Mouse (Mus musculus) brown adipose tissue, adult 24 weeks (tissue): ENCODE results near the gene Lrrc26. TPM values are rescaled to one million over a fixed set of nuclear protein-coding genes. Genes with fewer than 3 reads are reported as not detected.

Experiments used
- H3K27ac ChIP-seq: fragments of 200-500 bp; replicated peaks from 2 replicates; pipeline ENCODE4 v1.5.1; 2012; ENCODE audit warnings: low read depth, mild to moderate bottlenecking, low read length
- H3K4me1 ChIP-seq: fragments of 200-500 bp; 2 replicates; pipeline ENCODE4 v1.6.1; 2012; ENCODE audit warnings: low read length, mixed read lengths; ENCODE audit not compliant: control insufficient read depth, insufficient read depth, insufficient read length
- H3K4me3 ChIP-seq: fragments of 200-500 bp; 2 replicates; pipeline ENCODE4 v1.5.1; 2012; ENCODE audit warnings: low read depth, mild to moderate bottlenecking, low read length, moderate library complexity; ENCODE audit not compliant: insufficient read depth
- polyA plus RNA-seq: library from polyadenylated mRNA; stranded (reverse); fragments of >200 nt; gene quantifications from 2 replicates; pipeline ENCODE4 v1.2.4, GENCODE M21; 2012; ENCODE audit not compliant: missing spikeins, insufficient read depth, insufficient read length

Lrrc26 gene
- polyA plus RNA-seq, 1 experiment, result not detected

GRCm38 (mm10) chr2:25262291-25262767 lies 27.4 kb upstream of the Lrrc26 start, which contains the start of gene Tprn:
Gene Tprn, plus strand, starts transcription at chr2:25262618.
- H3K4me3 ChIP-seq, result peak within 1 kb of the TSS; percentile 63
- peaks cover 37% of the 10 kb centered on the region for H3K4me1 ChIP-seq
- no peak within 1 kb of the TSS; the same call in 1 of the 2 replicates for H3K27ac ChIP-seq

DNA sequence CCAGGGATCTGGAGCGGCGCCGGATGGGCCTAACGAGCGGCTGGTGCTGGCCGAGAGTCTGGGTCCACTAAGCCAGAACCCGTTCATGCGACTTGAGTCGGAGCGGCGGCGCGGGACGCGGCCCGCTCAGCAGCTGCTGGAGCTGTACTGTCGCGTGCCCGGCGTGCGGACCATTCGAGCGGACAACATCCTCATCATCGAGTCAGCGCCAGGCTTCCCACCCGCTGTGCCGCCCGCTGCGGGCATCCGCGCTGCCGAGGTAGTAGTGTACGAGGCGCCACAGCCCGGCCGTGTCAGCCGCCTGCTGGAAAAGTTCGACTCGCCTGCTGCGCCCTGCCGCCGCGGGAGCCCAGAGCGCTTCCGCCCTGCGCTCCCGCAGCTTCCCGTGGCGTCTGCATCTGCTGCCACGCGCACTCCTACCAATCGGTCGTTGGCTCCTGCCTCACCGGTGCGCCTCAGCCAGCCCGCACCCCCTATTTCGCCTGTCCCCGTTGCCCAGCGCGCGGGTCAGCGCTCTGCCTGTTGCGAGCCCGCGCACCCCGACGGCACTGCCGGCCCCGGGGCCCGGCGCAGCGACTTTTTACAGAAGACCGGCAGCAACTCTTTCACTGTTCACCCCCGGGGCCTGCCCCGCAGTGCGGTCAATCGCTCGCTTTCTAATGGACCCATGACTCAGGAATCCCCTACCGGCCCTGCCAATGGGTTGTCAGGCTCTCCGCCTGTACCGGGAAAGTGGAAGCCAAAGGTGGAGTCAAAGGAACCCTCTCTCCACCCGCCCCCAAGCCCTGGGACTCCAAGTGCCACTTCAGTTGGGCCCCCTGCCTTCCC lies 26.7 kb upstream of the Lrrc26 start:
- Histone ChIP-seq H3K4me1 (peaks cover 37% of the 10 kb centered on the region), H3K4me3 (peak overlapping the region; percentile 63), H3K27ac (no peak overlapping the region)

- no peak overlapping the region for H3K27ac ChIP-seq
- H3K4me3 ChIP-seq, result peak overlapping the region; percentile 63
- H3K4me1 ChIP-seq, result peaks cover 37% of the 10 kb centered on the region
Measured at GRCm38 (mm10) chr2:25263623-25264285, 26.0 kb upstream of the Lrrc26 start.

DNA sequence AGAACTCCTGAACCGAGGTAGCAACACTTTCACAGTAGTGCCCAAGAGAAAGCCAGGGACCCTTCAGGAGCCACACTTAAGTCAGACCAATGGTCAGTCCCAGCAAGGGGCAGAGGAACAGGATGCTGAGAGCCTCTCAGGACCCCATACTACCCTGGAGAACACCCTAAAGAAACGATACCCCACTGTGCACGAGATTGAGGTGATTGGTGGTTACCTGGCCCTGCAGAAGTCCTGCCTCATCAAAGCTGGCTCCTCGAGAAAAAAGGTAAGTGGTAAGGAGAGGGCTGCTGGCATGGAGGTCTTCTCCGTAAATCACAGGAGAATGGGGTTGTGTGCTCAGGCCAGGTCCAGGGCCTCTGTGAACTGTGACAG lies 25.4 kb upstream of the Lrrc26 start:
- H3K4me1 ChIP-seq, result peaks cover 37% of the 10 kb centered on the region
- no peak overlapping the region for H3K4me3 ChIP-seq
- H3K27ac ChIP-seq, result no peak overlapping the region

DNA sequence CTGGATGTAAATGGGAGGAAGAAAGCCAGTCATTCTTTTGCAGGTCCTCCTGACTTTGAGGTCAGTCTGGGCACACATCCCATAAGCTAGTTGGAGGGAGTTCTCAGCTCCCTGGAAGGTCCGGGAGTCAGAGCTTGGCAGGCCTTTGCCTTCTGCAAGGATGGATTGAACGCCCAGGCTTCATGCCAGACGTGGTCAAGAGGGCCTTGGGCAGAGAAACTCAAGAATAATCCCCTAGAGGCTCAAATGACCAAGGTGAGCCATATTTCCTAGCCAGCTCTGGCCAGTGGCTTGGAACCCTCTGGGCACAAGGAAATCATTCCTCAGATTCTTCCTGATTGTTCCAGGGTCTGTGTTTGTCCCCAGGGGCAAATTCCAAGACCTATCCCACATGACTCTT lies 24.9 kb upstream of the Lrrc26 start:
- Histone ChIP-seq H3K4me3 (no peak overlapping the region), H3K4me1 (peaks cover 37% of the 10 kb centered on the region), H3K27ac (no peak overlapping the region)

- Histone ChIP-seq H3K4me3 (no peak overlapping the region; the same call in 1 of the 2 replicates), H3K27ac (peak overlapping the region; percentile 59), H3K4me1 (peaks cover 38% of the 10 kb centered on the region)
Measured at GRCm38 (mm10) chr2:25265897-25266656, 23.6 kb upstream of the Lrrc26 start.

- H3K4me3 ChIP-seq, result no peak overlapping the region
- H3K4me1 ChIP-seq, result peaks cover 44% of the 10 kb centered on the region
- H3K27ac ChIP-seq, result peak overlapping the region; percentile 59
Measured at GRCm38 (mm10) chr2:25266720-25267119, 23.0 kb upstream of the Lrrc26 start.

- H3K27ac ChIP-seq, result peak overlapping the region; percentile 15; the same call in 1 of the 2 replicates
- H3K4me1 ChIP-seq, result peaks cover 44% of the 10 kb centered on the region
- H3K4me3 ChIP-seq, result no peak overlapping the region
Measured at GRCm38 (mm10) chr2:25267241-25267640, 22.5 kb upstream of the Lrrc26 start.

DNA sequence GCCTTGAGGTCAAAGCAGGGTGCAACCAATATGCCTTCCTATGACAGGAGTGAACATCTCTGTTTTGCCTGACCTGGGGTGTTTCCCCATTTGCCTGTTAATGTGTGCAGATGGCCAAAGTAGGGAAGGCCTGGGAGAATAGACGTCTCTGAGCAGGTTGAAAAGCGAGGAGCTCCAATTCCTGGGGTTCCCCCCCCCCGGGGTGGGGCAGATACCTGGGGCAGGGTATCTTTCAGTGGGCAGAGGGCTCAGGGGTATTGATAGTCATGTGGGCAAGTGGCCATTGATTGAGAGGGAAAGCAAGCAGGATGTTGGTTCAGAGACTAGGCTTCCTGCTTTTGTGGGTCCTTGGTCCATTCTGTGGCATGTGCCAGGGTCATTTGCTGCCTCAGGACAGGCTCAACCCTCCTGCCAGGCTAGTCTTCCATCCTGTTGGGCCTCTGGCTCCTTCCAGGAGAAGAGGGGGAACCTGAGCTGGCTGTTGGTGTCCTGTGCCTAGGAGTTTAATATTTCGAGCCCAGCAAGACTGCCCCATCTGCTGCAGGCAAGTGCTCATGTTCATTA lies 21.9 kb upstream of the Lrrc26 start:
- no peak overlapping the region for H3K27ac ChIP-seq
- no peak overlapping the region for H3K4me3 ChIP-seq
- H3K4me1 ChIP-seq, result peaks cover 45% of the 10 kb centered on the region

- Histone ChIP-seq H3K4me1 (peaks cover 15% of the 10 kb centered on the region), H3K4me3 (peak within 1 kb of the TSS; percentile 88), H3K27ac (peak within 1 kb of the TSS; percentile 30)
Measured at GRCm38 (mm10) chr2:25271827-25272511, 17.7 kb upstream of the Lrrc26 start, which contains the start of the genes Ssna1 and Anapc2. Gene Ssna1, minus strand, starts transcription at chr2:25272438. Gene Anapc2, plus strand, starts transcription at chr2:25272478.

GRCm38 (mm10) chr2:25272515-25272914 lies 17.2 kb upstream of the Lrrc26 start:
- Histone ChIP-seq H3K27ac (no peak overlapping the region), H3K4me3 (peak overlapping the region; percentile 79)

GRCm38 (mm10) chr2:25273010-25273409 lies 16.7 kb upstream of the Lrrc26 start:
- H3K4me1 ChIP-seq, result peaks cover 11% of the 10 kb centered on the region
- no peak overlapping the region for H3K27ac ChIP-seq
- peak overlapping the region; percentile 79 for H3K4me3 ChIP-seq

More at GRCm38 (mm10) chr2:25272515-25272914, 17.2 kb upstream of the Lrrc26 start:
- H3K4me1 ChIP-seq, result peaks cover 11% of the 10 kb centered on the region

DNA sequence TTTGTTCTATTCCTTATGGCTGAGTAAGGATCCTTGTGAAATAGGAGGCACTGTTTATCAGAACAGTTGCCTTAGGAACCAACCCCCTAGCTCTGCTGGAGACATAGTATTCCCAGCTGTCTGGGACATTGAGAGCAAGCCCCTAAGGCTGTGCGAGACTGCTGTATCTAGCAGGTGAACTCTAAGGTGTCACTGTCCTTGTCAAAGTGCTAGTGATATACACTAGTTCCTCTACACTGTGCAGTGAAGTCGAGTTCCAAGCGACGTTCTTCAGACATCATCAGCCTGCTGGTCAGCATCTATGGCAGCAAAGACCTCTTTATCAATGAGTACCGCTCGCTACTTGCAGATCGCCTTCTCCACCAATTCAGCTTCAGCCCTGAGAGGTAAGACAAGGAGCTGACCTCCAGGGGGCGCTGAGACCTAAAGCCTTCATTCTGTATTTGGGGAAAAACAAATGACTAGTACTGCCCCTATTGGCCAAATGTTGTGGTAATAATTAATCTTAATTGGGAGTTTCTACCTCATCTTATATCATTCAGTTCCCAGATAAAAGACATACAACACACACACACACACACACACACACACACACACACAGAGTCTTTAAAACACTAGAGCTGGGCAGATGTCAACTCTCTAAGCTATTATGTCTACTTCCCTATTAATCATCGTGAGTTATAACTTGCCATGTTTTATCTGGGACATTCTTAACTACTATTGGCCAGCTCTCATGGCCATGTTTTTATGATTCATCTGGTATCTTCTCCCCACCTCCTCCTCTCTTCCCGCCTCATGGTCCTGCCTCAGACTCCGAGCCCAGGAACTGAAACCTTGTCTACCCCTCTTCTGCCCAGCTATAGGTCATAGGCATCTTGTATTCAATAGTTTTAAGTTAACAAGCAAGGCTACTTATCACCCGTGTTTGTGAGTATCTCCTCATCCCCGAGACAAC lies 10.5 kb upstream of the Lrrc26 start:
- H3K4me3 ChIP-seq, result no peak overlapping the region
- H3K4me1 ChIP-seq, result no peaks in the 10 kb centered on the region
- H3K27ac ChIP-seq, result no peak overlapping the region
